Mouse (Mus musculus): ENCODE data around the gene Rars. TPM values are rescaled to one million over a fixed set of nuclear protein-coding genes. Genes with fewer than 3 reads are reported as not detected.

Gene Rars
- polyA plus RNA-seq, 1 experiment from 2014 or later: 72.1 TPM

GRCm38 (mm10) chr11:35766845-35767244 is 67.5 kb downstream of the Rars start:
- H3K4me2 ChIP-seq (replicated peaks): no peak overlapping the region
- no peaks in the 10 kb centered on the region for H3K36me3 ChIP-seq (replicated peaks; ENCODE audit: control insufficient read depth, insufficient read depth)
- no peak for ATAC-seq (ENCODE audit: low FRiP score)
- 93% methylated on average over 5 of the region's 5 CpGs for WGBS
- H3K9ac ChIP-seq: no peak overlapping the region
- no peak for DNase-seq (ENCODE audit: low spot score)
- no peaks in the 10 kb centered on the region for H3K9me3 ChIP-seq (ENCODE audit: control insufficient read depth, low read length)
- H3K4me3 ChIP-seq (replicated peaks; ENCODE audit: low read length): no peak overlapping the region
- no peaks in the 10 kb centered on the region for H3K27me3 ChIP-seq (ENCODE audit: control insufficient read depth, insufficient read depth, low read length)
- peaks cover 15% of the 10 kb centered on the region for H3K4me1 ChIP-seq (replicated peaks; ENCODE audit: control insufficient read depth, insufficient read depth, low read length)
- H3K27ac ChIP-seq: no peak overlapping the region

GRCm38 (mm10) chr11:35760627-35761003 is 73.7 kb downstream of the Rars start:
- no peak overlapping the region for H3K27ac ChIP-seq

GRCm38 (mm10) chr11:35760001-35760626 is 74.2 kb downstream of the Rars start:
- Histone ChIP-seq H3K9ac (no peak overlapping the region), H3K27me3 (ENCODE audit: control insufficient read depth, insufficient read depth, low read length) (no peaks in the 10 kb centered on the region), H3K36me3 (replicated peaks; ENCODE audit: control insufficient read depth, insufficient read depth) (no peaks in the 10 kb centered on the region), H3K4me2 (replicated peaks) (no peak overlapping the region), H3K9me3 (ENCODE audit: control insufficient read depth, low read length) (no peaks in the 10 kb centered on the region), H3K4me3 (replicated peaks; ENCODE audit: low read length) (no peak overlapping the region), H3K27ac (no peak overlapping the region), H3K4me1 (replicated peaks; ENCODE audit: control insufficient read depth, insufficient read depth, low read length) (no peaks in the 10 kb centered on the region)
- ATAC-seq (ENCODE audit: low FRiP score) (no peak), DNase-seq (ENCODE audit: low spot score) (no peak)
- WGBS: 92% methylated on average over 7 of the region's 7 CpGs

More at GRCm38 (mm10) chr11:35760627-35761003, 73.7 kb downstream of the Rars start:
- no peaks in the 10 kb centered on the region for H3K4me1 ChIP-seq (replicated peaks; ENCODE audit: control insufficient read depth, insufficient read depth, low read length)
- no peak overlapping the region for H3K9ac ChIP-seq
- H3K36me3 ChIP-seq (replicated peaks; ENCODE audit: control insufficient read depth, insufficient read depth): no peaks in the 10 kb centered on the region
- H3K4me2 ChIP-seq (replicated peaks): no peak overlapping the region
- H3K4me3 ChIP-seq (replicated peaks; ENCODE audit: low read length): no peak overlapping the region
- H3K27me3 ChIP-seq (ENCODE audit: control insufficient read depth, insufficient read depth, low read length): no peaks in the 10 kb centered on the region
- H3K9me3 ChIP-seq (ENCODE audit: control insufficient read depth, low read length): no peaks in the 10 kb centered on the region
- 96% methylated on average over 4 of the region's 4 CpGs for WGBS
- ATAC-seq (ENCODE audit: low FRiP score) (no peak), DNase-seq (ENCODE audit: low spot score) (no peak)

MicroRNAs encoded within 50 kb of the gene (microRNA counts, 519-probe panel; counts per million panel counts)
- microRNA mmu-miR-103: 6,702 counts per million, percentile 89 among the panel's probes with 10 or more counts

Small RNAs within 50 kb of the gene (microRNA-seq; reads per million reads assigned to microRNA genes)
- gene Mir103-1: 5.8 reads per million, percentile 24 among the genes with 10 or more reads in this experiment

Other genes starting within 250 kb of the Rars start
- gene Pank3, start 65.0 kb downstream of the Rars start, polyA plus RNA-seq (2014; fragmentation: Nextera tagmentation; extraction: Ambion mirVana): 36.3 and 38.1 TPM in 2 replicates
- gene Fbll1, start 35.6 kb downstream of the Rars start, polyA plus RNA-seq (2014; fragmentation: Nextera tagmentation; extraction: Ambion mirVana): 34.3 and 36.9 TPM in 2 replicates
- gene Wwc1, start 146.0 kb upstream of the Rars start, polyA plus RNA-seq (2014; fragmentation: Nextera tagmentation; extraction: Ambion mirVana): 9.3 and 10.1 TPM in 2 replicates